Mouse (Mus musculus) neural tube, embryonic 15.5 days (tissue): ENCODE data around the gene Osbpl9. TPM values are rescaled to one million over a fixed set of nuclear protein-coding genes. Genes with fewer than 3 reads are reported as not detected.

ENCODE experiments used
- ATAC-seq: fragments of 200-750 bp; cut with Nextera tagmentation; 2 replicates; pipeline ENCODE4 v1.8.0; 2017; ENCODE audit warnings: mild to moderate bottlenecking, moderate TSS enrichment, moderate library complexity; ENCODE audit not compliant: low FRiP score
- H3K27ac ChIP-seq: fragments of 300-500 bp; sonication (generic); replicated peaks from 2 replicates; pipeline ENCODE4 v1.5.1; 2015; ENCODE audit warnings: mild to moderate bottlenecking, inconsistent platforms
- H3K27me3 ChIP-seq: fragments of 300-500 bp; sonication (generic); replicated peaks from 2 replicates; pipeline ENCODE4 v1.6.1; 2015; ENCODE audit warnings: inconsistent platforms
- H3K36me3 ChIP-seq: fragments of 300-500 bp; sonication (generic); 2 replicates; pipeline ENCODE4 v1.6.1; 2015; ENCODE audit warnings: inconsistent platforms
- H3K4me1 ChIP-seq: fragments of 300-500 bp; sonication (generic); 2 replicates; pipeline ENCODE4 v1.6.1; 2015; ENCODE audit warnings: inconsistent platforms
- H3K4me2 ChIP-seq: fragments of 300-500 bp; sonication (generic); 2 replicates; pipeline ENCODE4 v1.6.1; 2015; ENCODE audit warnings: inconsistent platforms, mild to moderate bottlenecking, moderate library complexity
- H3K4me3 ChIP-seq: fragments of 300-500 bp; sonication (generic); replicated peaks from 2 replicates; pipeline ENCODE4 v1.5.1; 2015; ENCODE audit warnings: mild to moderate bottlenecking, inconsistent platforms
- H3K9ac ChIP-seq: fragments of 300-500 bp; sonication (generic); replicated peaks from 2 replicates; pipeline ENCODE4 v1.6.1; 2015; ENCODE audit warnings: mild to moderate bottlenecking, inconsistent platforms
- H3K9me3 ChIP-seq: fragments of 300-500 bp; sonication (generic); replicated peaks from 2 replicates; pipeline ENCODE4 v1.6.1; 2016; ENCODE audit warnings: inconsistent platforms
- WGBS: fragments of 180-500 bp; shearing (Covaris S2); methylation state at CpG from one replicate; pipeline ENCODE4 v1.1.7; 2015; ENCODE audit warnings: mixed read lengths; 5-methylcytosine and 5-hydroxymethylcytosine counted together
- polyA plus RNA-seq: library from polyadenylated mRNA; unstranded; fragments of >200 nt; fragmentation: Nextera tagmentation; extraction: Ambion mirVana; gene quantifications from 2 replicates; pipeline ENCODE4 v1.2.1, GENCODE M21; 2015

Osbpl9 gene
- polyA plus RNA-seq, 1 experiment from 2014 or later = 79.1 TPM

GRCm38 (mm10) chr4:109114308-109114707 lies 87.8 kb downstream of the Osbpl9 start:
- Histone ChIP-seq H3K9me3 (no peaks in the 10 kb centered on the region), H3K4me1 (peaks cover 28% of the 10 kb centered on the region), H3K27me3 (no peaks in the 10 kb centered on the region), H3K4me3 (no peak overlapping the region), H3K36me3 (no peaks in the 10 kb centered on the region), H3K4me2 (no peak overlapping the region), H3K9ac (no peak overlapping the region), H3K27ac (no peak overlapping the region)
- no peak for ATAC-seq
- 83% methylated on average over 1 of the region's 1 CpGs for WGBS

- ATAC-seq = no peak
- WGBS = 44% methylated on average over 7 of the region's 7 CpGs
- no peaks in the 10 kb centered on the region for H3K27me3 ChIP-seq
These were observed 89.1 kb downstream of the Osbpl9 start for GRCm38 (mm10) chr4:109112915-109113505.

GRCm38 (mm10) chr4:109110978-109111377 lies 91.1 kb downstream of the Osbpl9 start:
- Histone ChIP-seq H3K9me3 (no peaks in the 10 kb centered on the region), H3K4me2 (no peak overlapping the region), H3K4me1 (0 out of 2 replicates have a peak, but pooled peaks cover 12% of the 10 kb centered on the region), H3K9ac (no peak overlapping the region), H3K27me3 (no peaks in the 10 kb centered on the region), H3K27ac (no peak overlapping the region), H3K36me3 (no peaks in the 10 kb centered on the region), H3K4me3 (no peak overlapping the region)
- no peak for ATAC-seq
- WGBS = 88% methylated on average over 2 of the region's 2 CpGs

More at GRCm38 (mm10) chr4:109112915-109113505, 89.1 kb downstream of the Osbpl9 start:
- H3K27ac ChIP-seq = no peak overlapping the region
- H3K4me1 ChIP-seq = peaks cover 22% of the 10 kb centered on the region
- H3K9me3 ChIP-seq = no peaks in the 10 kb centered on the region
- no peaks in the 10 kb centered on the region for H3K36me3 ChIP-seq
- no peak overlapping the region for H3K9ac ChIP-seq
- no peak overlapping the region for H3K4me3 ChIP-seq
- H3K4me2 ChIP-seq = no peak overlapping the region

- Histone ChIP-seq H3K9ac (no peak overlapping the region), H3K4me1 (0 out of 2 replicates have a peak, but pooled peaks cover 6% of the 10 kb centered on the region), H3K9me3 (no peaks in the 10 kb centered on the region), H3K27ac (no peak overlapping the region), H3K27me3 (no peaks in the 10 kb centered on the region), H3K4me2 (no peak overlapping the region), H3K4me3 (no peak overlapping the region), H3K36me3 (no peaks in the 10 kb centered on the region)
- WGBS = 87% methylated on average over 10 of the region's 10 CpGs
- ATAC-seq = no peak
These were observed 92.4 kb downstream of the Osbpl9 start for GRCm38 (mm10) chr4:109109686-109110085.

GRCm38 (mm10) chr4:109109012-109109411 lies 93.1 kb downstream of the Osbpl9 start:
- no peak overlapping the region for H3K27ac ChIP-seq
- no peak overlapping the region for H3K4me3 ChIP-seq
- H3K27me3 ChIP-seq = no peaks in the 10 kb centered on the region
- no peaks in the 10 kb centered on the region for H3K9me3 ChIP-seq
- no peak overlapping the region for H3K9ac ChIP-seq
- 0 out of 2 replicates have a peak, but pooled peaks cover 6% of the 10 kb centered on the region for H3K4me1 ChIP-seq
- no peak overlapping the region for H3K4me2 ChIP-seq
- no peak for ATAC-seq
- H3K36me3 ChIP-seq = no peaks in the 10 kb centered on the region
- WGBS = 88% methylated on average over 6 of the region's 6 CpGs

- Histone ChIP-seq H3K27ac (no peak overlapping the region), H3K4me2 (no peak overlapping the region), H3K9ac (no peak overlapping the region), H3K4me1 (no peaks in the 10 kb centered on the region), H3K27me3 (no peaks in the 10 kb centered on the region), H3K9me3 (no peaks in the 10 kb centered on the region), H3K36me3 (peaks cover under 1% of the 10 kb centered on the region; the same call in 1 of the 2 replicates), H3K4me3 (no peak overlapping the region)
- no peak for ATAC-seq
These were observed 95.5 kb downstream of the Osbpl9 start for GRCm38 (mm10) chr4:109106594-109106993.

- Histone ChIP-seq H3K9ac (no peak overlapping the region), H3K4me3 (no peak overlapping the region), H3K9me3 (no peaks in the 10 kb centered on the region), H3K4me1 (no peaks in the 10 kb centered on the region), H3K27me3 (no peaks in the 10 kb centered on the region), H3K27ac (no peak overlapping the region), H3K4me2 (no peak overlapping the region), H3K36me3 (peaks cover 5% of the 10 kb centered on the region; the same call in 1 of the 2 replicates)
- WGBS = 65% methylated on average over 3 of the region's 3 CpGs
- ATAC-seq = peak; percentile 41
These were observed 96.0 kb downstream of the Osbpl9 start for GRCm38 (mm10) chr4:109106034-109106433.

GRCm38 (mm10) chr4:109105254-109105653 lies 96.8 kb downstream of the Osbpl9 start:
- no peaks in the 10 kb centered on the region for H3K27me3 ChIP-seq
- no peak overlapping the region for H3K4me2 ChIP-seq
- H3K9ac ChIP-seq = no peak overlapping the region
- no peak overlapping the region for H3K27ac ChIP-seq
- H3K4me3 ChIP-seq = no peak overlapping the region
- no peaks in the 10 kb centered on the region for H3K4me1 ChIP-seq
- no peak for ATAC-seq
- peaks cover 8% of the 10 kb centered on the region for H3K36me3 ChIP-seq
- H3K9me3 ChIP-seq = no peaks in the 10 kb centered on the region

- ATAC-seq = no peak
- WGBS = 88% methylated on average over 9 of the region's 9 CpGs
- H3K4me3 ChIP-seq = no peak overlapping the region
- peaks cover 13% of the 10 kb centered on the region for H3K36me3 ChIP-seq
- H3K27ac ChIP-seq = no peak overlapping the region
- H3K9ac ChIP-seq = no peak overlapping the region
- no peaks in the 10 kb centered on the region for H3K4me1 ChIP-seq
- H3K4me2 ChIP-seq = no peak overlapping the region
- H3K9me3 ChIP-seq = no peaks in the 10 kb centered on the region
- H3K27me3 ChIP-seq = no peaks in the 10 kb centered on the region
These were observed 98.8 kb downstream of the Osbpl9 start for GRCm38 (mm10) chr4:109103145-109103883.

- WGBS = 89% methylated on average over 5 of the region's 5 CpGs
- H3K27me3 ChIP-seq = no peaks in the 10 kb centered on the region
These were observed 99.5 kb downstream of the Osbpl9 start for GRCm38 (mm10) chr4:109102574-109102973.

GRCm38 (mm10) chr4:109098861-109099260 lies 103.2 kb downstream of the Osbpl9 start:
- no peak overlapping the region for H3K4me3 ChIP-seq
- no peak overlapping the region for H3K27ac ChIP-seq
- no peaks in the 10 kb centered on the region for H3K4me1 ChIP-seq
- H3K4me2 ChIP-seq = no peak overlapping the region
- no peaks in the 10 kb centered on the region for H3K27me3 ChIP-seq
- H3K9ac ChIP-seq = no peak overlapping the region
- no peaks in the 10 kb centered on the region for H3K9me3 ChIP-seq
- ATAC-seq = no peak
- WGBS = 97% methylated on average over 3 of the region's 3 CpGs
- peaks cover 15% of the 10 kb centered on the region for H3K36me3 ChIP-seq

More at GRCm38 (mm10) chr4:109102574-109102973, 99.5 kb downstream of the Osbpl9 start:
- Histone ChIP-seq H3K4me1 (no peaks in the 10 kb centered on the region), H3K4me3 (no peak overlapping the region), H3K4me2 (no peak overlapping the region), H3K9ac (no peak overlapping the region), H3K36me3 (peaks cover 13% of the 10 kb centered on the region), H3K27ac (no peak overlapping the region), H3K9me3 (no peaks in the 10 kb centered on the region)
- ATAC-seq = no peak

GRCm38 (mm10) chr4:109094269-109094668 lies 107.8 kb downstream of the Osbpl9 start:
- no peak overlapping the region for H3K27ac ChIP-seq
- H3K4me1 ChIP-seq = no peaks in the 10 kb centered on the region
- no peak overlapping the region for H3K4me3 ChIP-seq
- WGBS = 56% methylated on average over 2 of the region's 2 CpGs
- no peaks in the 10 kb centered on the region for H3K27me3 ChIP-seq
- no peak overlapping the region for H3K4me2 ChIP-seq
- no peaks in the 10 kb centered on the region for H3K9me3 ChIP-seq
- no peak for ATAC-seq
- H3K9ac ChIP-seq = no peak overlapping the region
- H3K36me3 ChIP-seq = peaks cover 3% of the 10 kb centered on the region; the same call in 1 of the 2 replicates
